Mouse (Mus musculus) embryonic fibroblast, embryonic 13.5 days (primary cell): ENCODE measurements around the gene Alkbh5. TPM values are rescaled to one million over a fixed set of nuclear protein-coding genes. Genes with fewer than 3 reads are reported as not detected.
A peak's percentile ranks its signal among the peaks of the same experiment; 100 is the strongest.

Source experiments
- H3K27ac ChIP-seq: 2 replicates; pipeline ENCODE4 v1.5.1; 2012; ENCODE audit warnings: low read length, control low read depth, inconsistent platforms; ENCODE audit not compliant: insufficient read depth
- H3K4me1 ChIP-seq: 2 replicates; pipeline ENCODE4 v1.6.1; 2011; ENCODE audit warnings: low read length; ENCODE audit not compliant: control insufficient read depth, insufficient read depth
- H3K4me3 ChIP-seq: 2 replicates; pipeline ENCODE4 v1.5.1; 2011; ENCODE audit warnings: mild to moderate bottlenecking, control low read depth, low read length; ENCODE audit not compliant: insufficient read depth
- CTCF ChIP-seq: IDR thresholded peaks from 2 replicates; pipeline ENCODE4 v1.5.1; 2011; ENCODE audit warnings: mild to moderate bottlenecking, control low read depth, low read length, moderate library complexity, borderline replicate concordance; ENCODE audit not compliant: insufficient read depth
- POLR2A ChIP-seq: IDR thresholded peaks from 2 replicates; pipeline ENCODE4 v1.6.1; 2011; ENCODE audit warnings: low read depth, mild to moderate bottlenecking, control low read depth, low read length, moderate library complexity
- polyA plus RNA-seq: library from polyadenylated mRNA; stranded (reverse); fragments of >200 nt; gene quantifications from 2 replicates; pipeline ENCODE4 v1.2.4, GENCODE M21; 2011; ENCODE audit warnings: low read depth; ENCODE audit not compliant: missing spikeins, insufficient read length

The Alkbh5 gene
- polyA plus RNA-seq = 46.4 and 53.5 TPM in 2 replicates

DNA sequence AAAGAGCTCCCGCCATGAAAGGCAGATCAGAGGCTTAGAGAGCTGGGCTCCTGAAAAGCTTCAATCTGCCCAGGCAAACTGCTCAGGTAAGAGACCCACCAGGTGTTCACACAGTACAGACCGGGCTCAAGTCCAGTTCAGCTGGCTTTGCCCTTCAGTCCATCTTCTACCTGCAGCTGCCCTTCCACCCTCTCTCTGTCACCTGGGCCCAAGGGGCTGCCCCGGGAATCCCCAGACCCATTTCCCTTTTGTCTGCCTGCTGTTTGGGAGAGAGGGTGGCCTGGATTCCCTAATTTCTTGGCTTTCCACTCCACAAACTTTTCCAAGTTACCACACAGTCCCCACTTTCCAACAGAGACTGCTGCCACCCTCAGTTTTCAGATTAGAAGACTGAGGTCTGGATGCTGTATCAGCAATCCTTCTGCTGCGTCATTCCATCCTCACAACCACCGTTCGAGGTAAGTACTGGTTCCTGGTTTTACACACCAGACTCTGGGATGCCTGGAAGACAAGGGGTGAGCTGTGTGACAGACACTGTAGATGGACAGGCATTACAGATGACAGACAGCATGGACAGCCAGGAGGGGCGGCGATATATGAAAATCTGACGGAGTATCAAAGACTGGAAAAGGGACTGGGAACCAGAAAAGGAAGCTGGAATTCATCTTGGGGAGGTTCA lies at the start of gene Alkbh5:
Gene Alkbh5, plus strand, starts transcription at position 202 of the 679 bp plus-strand sequence.
- TF ChIP-seq POLR2A = peak; percentile 74; the same call in 1 of the 2 replicates
- no peak for TF ChIP-seq CTCF
- peak within 1 kb of the TSS; percentile 99 for H3K27ac ChIP-seq
- H3K4me1 ChIP-seq = peaks cover 6% of the 10 kb centered on the region; the same call in 1 of the 2 replicates
- H3K4me3 ChIP-seq = peak within 1 kb of the TSS; percentile 52

DNA sequence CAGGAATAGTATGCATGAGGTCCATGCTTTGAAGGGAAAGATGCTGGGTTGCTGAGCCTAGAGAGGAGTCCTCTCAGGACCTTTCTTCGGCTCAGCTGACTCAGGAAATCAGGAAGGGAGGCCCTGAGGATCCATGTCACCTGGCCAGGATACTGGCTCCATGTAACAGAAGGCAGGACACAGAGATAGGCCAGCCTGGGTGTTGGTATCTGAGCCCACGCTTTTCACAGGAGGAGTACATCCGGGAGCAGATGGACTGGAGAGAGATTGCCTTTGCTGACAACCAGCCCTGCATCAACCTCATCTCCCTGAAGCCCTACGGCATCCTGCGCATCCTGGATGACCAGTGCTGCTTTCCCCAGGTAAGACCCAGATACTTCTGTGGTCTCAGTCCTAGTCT lies 43.5 kb upstream of the Alkbh5 start:
- TF ChIP-seq CTCF (no peak), POLR2A (no peak)
- no peak overlapping the region for H3K4me3 ChIP-seq
- H3K4me1 ChIP-seq = no peaks in the 10 kb centered on the region
- no peak overlapping the region for H3K27ac ChIP-seq

DNA sequence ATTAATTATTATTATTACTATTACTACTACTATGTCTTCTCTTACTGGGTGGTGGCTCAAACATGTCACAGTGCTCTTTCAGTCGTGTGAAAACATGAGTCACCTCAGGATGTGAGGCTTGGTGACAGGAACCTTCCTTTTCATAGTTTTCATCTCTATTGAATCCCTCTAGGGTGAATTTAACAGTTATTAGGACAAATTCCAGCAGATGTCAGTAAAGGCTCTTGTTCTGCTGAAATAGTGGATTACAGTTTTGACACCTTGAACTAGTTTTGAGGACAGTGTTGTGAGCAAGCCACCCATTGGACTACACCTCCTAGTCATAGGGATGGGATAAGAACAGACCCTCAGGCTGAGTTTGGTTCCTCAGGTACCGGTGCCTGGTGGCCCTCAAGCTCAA lies 40.5 kb upstream of the Alkbh5 start:
- H3K27ac ChIP-seq = no peak overlapping the region
- H3K4me1 ChIP-seq = no peaks in the 10 kb centered on the region
- no peak for TF ChIP-seq CTCF
- TF ChIP-seq POLR2A = no peak
- no peak overlapping the region for H3K4me3 ChIP-seq

DNA sequence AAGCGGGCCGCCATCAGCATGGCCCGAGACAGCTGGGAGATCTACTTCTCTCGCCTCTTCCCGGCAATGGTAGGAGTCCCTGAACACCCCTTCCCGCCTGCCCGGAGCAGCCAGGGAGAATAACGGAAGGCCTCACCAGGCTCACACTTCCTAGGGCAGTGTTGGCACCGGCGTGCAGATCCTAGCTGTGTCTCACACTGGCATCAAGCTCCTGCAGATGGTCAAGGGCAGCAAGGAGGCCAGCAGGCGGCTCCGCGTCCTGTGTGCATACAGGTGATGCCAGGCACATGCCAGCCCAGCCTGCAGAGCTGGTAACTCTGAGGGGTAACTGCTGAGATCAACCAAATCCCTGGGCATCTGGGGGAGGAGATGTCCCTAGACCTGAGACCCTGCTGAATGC lies 28.9 kb upstream of the Alkbh5 start:
- H3K27ac ChIP-seq = no peak overlapping the region
- H3K4me3 ChIP-seq = no peak overlapping the region
- TF ChIP-seq CTCF = no peak
- no peak for TF ChIP-seq POLR2A
- no peaks in the 10 kb centered on the region for H3K4me1 ChIP-seq

DNA sequence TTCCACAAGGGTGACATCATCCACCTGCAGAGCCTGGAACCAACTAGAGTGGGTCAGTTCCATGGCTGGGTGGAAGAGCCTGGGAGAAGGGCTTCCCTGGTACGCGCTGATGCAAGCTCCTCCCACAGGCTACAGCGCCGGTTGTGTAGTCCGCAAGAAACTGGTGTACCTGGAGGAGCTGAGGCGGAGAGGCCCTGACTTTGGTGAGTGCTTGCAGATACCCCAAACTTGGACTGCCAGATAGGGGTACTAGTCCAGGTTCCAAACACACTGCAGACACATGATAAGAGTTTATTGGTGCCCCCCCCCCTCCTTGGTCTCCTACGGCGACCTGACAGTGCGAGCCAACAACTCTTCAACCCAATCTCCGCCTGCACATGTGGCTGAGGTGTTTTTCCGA lies 27.2 kb upstream of the Alkbh5 start:
- Histone ChIP-seq H3K4me1 (no peaks in the 10 kb centered on the region), H3K27ac (no peak overlapping the region), H3K4me3 (0 out of 2 replicates have a peak overlapping the region, but pooled peaks have one; percentile 12)
- TF ChIP-seq POLR2A = no peak
- TF ChIP-seq CTCF = no peak

DNA sequence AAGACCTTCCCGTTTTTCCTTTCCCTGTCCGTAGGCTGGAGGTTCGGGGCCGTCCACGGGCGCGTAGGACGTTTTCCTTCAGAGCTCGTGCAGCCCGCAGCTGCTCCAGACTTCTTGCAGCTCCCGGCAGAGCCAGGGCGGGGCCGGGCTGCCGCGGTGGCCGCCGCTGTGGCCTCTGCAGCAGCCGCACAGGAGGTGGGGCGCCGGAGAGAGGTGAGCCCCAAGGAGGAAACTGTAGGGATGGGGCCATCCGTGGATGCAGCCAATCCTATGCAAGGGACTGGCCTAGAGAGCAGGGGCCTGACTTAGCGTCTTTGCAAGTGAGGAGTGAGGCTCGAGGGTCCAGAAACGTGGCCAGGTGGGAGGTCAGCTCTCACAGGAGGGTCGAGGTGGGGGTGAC lies 26.7 kb upstream of the Alkbh5 start:
- Histone ChIP-seq H3K4me3 (peak overlapping the region; percentile 12; the same call in 1 of the 2 replicates), H3K27ac (no peak overlapping the region), H3K4me1 (no peaks in the 10 kb centered on the region)
- TF ChIP-seq CTCF (no peak), POLR2A (no peak)

DNA sequence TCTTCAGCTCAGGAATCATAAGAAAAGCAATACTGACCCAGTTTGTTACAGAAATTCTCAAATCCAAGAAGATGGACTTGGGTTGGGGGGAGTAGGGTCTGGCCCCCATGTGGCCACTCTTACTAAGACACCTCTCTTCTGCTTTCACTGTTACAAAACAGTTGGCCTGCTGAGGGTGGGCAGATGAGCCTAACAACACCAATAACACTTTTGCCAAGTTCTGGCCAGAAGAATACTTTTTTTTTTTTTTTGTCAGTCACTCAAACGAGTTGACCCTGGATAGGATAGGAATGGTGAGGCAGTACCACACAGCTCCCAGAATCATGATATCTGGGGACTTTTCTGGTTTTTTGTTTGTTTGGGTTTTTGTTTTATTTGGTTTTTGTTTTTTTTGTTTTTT lies 24.3 kb upstream of the Alkbh5 start:
- Histone ChIP-seq H3K4me1 (no peaks in the 10 kb centered on the region), H3K27ac (no peak overlapping the region), H3K4me3 (no peak overlapping the region)
- TF ChIP-seq POLR2A (no peak), CTCF (no peak)

DNA sequence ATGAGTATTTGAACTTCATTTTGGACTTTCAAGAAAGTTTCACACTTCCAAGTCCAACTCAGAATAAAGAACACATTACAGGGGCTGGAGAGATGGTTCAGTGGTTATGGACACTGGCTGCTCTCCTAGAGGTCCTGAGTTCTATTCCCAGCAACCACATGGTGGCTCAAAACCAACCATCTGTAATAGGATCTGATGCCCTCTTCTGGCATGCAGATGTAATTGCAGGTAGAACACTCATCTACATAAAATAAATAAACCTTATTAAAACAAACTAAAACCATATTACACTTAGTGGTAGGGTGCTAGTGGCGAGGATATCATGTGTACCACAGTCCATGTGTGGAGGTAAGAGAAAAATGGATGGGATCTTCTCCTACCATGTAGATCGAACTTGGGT lies 23.7 kb upstream of the Alkbh5 start:
- Histone ChIP-seq H3K27ac (no peak overlapping the region), H3K4me1 (no peaks in the 10 kb centered on the region), H3K4me3 (no peak overlapping the region)
- TF ChIP-seq POLR2A = no peak

DNA sequence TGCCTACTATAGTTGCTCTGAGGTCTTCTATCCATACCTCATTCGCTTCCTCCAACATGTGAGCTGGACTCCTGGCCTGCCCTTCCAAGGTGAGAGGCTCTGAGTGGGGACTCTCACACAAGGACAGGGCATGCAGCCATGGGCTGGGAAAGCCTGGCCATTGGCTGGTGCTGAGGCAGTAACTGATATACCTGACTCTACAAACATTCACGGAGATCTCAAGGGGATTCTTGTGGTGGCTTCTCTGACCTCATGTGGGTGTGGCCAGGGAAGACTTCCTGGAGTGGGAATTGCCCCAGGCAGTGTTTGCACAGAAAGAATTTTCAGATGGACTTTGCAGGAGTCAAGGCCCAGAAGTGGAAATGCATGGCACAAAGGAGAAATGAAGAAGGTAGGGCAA lies 21.2 kb upstream of the Alkbh5 start:
- Histone ChIP-seq H3K27ac (no peak overlapping the region), H3K4me3 (no peak overlapping the region), H3K4me1 (no peaks in the 10 kb centered on the region)
- TF ChIP-seq CTCF (no peak), POLR2A (no peak)

DNA sequence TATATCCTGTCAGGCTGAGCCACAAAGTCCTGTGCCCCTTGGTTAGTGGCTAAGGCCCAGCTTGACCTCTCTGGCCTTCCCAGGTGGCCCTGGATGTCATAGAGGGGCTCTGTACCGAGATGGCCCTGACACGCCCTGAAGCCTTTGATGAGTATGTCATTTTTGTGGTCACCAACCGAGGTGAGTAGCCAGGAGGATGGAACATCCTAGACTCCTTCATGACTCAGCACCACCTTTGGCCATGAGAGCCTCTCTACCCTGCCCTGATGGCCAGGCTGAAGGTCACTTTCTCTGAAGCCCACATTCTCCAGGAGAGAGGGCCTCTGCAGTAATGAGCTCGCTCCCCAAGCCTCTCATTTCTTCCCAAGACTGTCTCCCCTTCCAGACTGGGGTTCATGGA lies 17.9 kb upstream of the Alkbh5 start:
- H3K27ac ChIP-seq = no peak overlapping the region
- TF ChIP-seq CTCF (no peak), POLR2A (no peak)
- no peak overlapping the region for H3K4me3 ChIP-seq
- H3K4me1 ChIP-seq = no peaks in the 10 kb centered on the region
